Mouse (Mus musculus) ovary, postnatal 14 days (tissue): ENCODE data around the gene Hist1h2ai.
"Not testable (repeated sequence)": the region's sequence is repeated elsewhere in the genome, so short reads cannot be mapped to it uniquely, and the experiment has no call there.

ENCODE experiments used
- DNase-seq: peaks from one replicate; pipeline ENCODE4 v3.0.0; 2022; ENCODE audit warnings: low spot score

The Hist1h2ai gene

GRCm38 (mm10) chr13:21727948-21728572 is 11.8 kb downstream of the Hist1h2ai start:
- no peak for DNase-seq

- no peak for DNase-seq
Measured at GRCm38 (mm10) chr13:21729544-21729943, 13.3 kb downstream of the Hist1h2ai start.

GRCm38 (mm10) chr13:21733466-21733865 is 17.2 kb downstream of the Hist1h2ai start:
- DNase-seq: no peak

- DNase-seq: peak; percentile 82
Measured at GRCm38 (mm10) chr13:21734010-21734905, 18.0 kb downstream of the Hist1h2ai start.

GRCm38 (mm10) chr13:21734906-21735767 is 18.9 kb downstream of the Hist1h2ai start, which contains the start of gene Hist1h4j:
Gene Hist1h4j (plus strand): TSS chr13:21735064.
- peak; percentile 72 for DNase-seq

GRCm38 (mm10) chr13:21745006-21745405 is 28.8 kb downstream of the Hist1h2ai start:
- no peak for DNase-seq

GRCm38 (mm10) chr13:21749387-21750158 is 33.4 kb downstream of the Hist1h2ai start:
- DNase-seq: no peak

- peak; percentile 93 for DNase-seq
Measured at GRCm38 (mm10) chr13:21750159-21751017, 34.2 kb downstream of the Hist1h2ai start, which contains the start of gene Hist1h4k. Gene Hist1h4k (minus strand): TSS chr13:21750505.

GRCm38 (mm10) chr13:21751417-21751816 is 35.2 kb downstream of the Hist1h2ai start:
- no peak for DNase-seq

GRCm38 (mm10) chr13:21751827-21752226 is 35.6 kb downstream of the Hist1h2ai start:
- DNase-seq: no peak

- no peak for DNase-seq
Measured at GRCm38 (mm10) chr13:21752356-21752755, 36.1 kb downstream of the Hist1h2ai start.

- DNase-seq: no peak
Measured at GRCm38 (mm10) chr13:21753051-21753523, 36.9 kb downstream of the Hist1h2ai start.

GRCm38 (mm10) chr13:21753524-21754285 is 37.5 kb downstream of the Hist1h2ai start, which contains the start of the genes Hist1h2ak and Hist1h2bn:
Gene Hist1h2ak (minus strand): TSS chr13:21753827.
Gene Hist1h2bn (plus strand): TSS chr13:21754123.
- DNase-seq: peak; percentile 46

- DNase-seq: not testable (repeated sequence)
Measured at GRCm38 (mm10) chr13:21754294-21755001, 38.2 kb downstream of the Hist1h2ai start.

- DNase-seq: no peak
Measured at GRCm38 (mm10) chr13:21755707-21756106, 39.5 kb downstream of the Hist1h2ai start.
